Mouse (Mus musculus): ENCODE measurements at regions not wholly inside any gene's neighbourhood (a gene's known extent, or its start where the extent isn't known, plus 50 kb on each side); places are given as distances from the start of the nearest gene placed in this dataset.

- no peak for DNase-seq (ENCODE audit: low spot score in 2 of 2)
Observed at GRCm38 (mm10) chr15:13765411-13765810, 591.9 kb upstream of the Cdh6 start.

- DNase-seq (ENCODE audit: low spot score in 2 of 2) = no peak
Observed at GRCm38 (mm10) chr15:13764587-13764986, 591.1 kb upstream of the Cdh6 start.

GRCm38 (mm10) chr15:13746559-13746958 lies 573.1 kb upstream of the Cdh6 start:
- no peak for DNase-seq (ENCODE audit: low spot score in 2 of 2)

- no peak for DNase-seq (ENCODE audit: low spot score in 2 of 2)
Observed at GRCm38 (mm10) chr15:13706276-13706675, 532.8 kb upstream of the Cdh6 start.

GRCm38 (mm10) chr15:13705187-13705586 lies 531.7 kb upstream of the Cdh6 start:
- DNase-seq (ENCODE audit: low spot score in 2 of 2) = no peak

- DNase-seq (ENCODE audit: low spot score in 2 of 2) = no peak
Observed at GRCm38 (mm10) chr15:13668193-13668592, 494.7 kb upstream of the Cdh6 start.

GRCm38 (mm10) chr15:13667278-13667677 lies 493.8 kb upstream of the Cdh6 start:
- DNase-seq (ENCODE audit: low spot score in 2 of 2) = no peak

GRCm38 (mm10) chr15:13662275-13662674 lies 488.8 kb upstream of the Cdh6 start:
- no peak for DNase-seq (ENCODE audit: low spot score in 2 of 2)

- no peak for DNase-seq (ENCODE audit: low spot score in 2 of 2)
Observed at GRCm38 (mm10) chr15:13655038-13655437, 481.6 kb upstream of the Cdh6 start.

- peak; percentile 0 to 1 for DNase-seq (ENCODE audit: low spot score in 2 of 2)
Observed at GRCm38 (mm10) chr15:13635346-13635940, 462.0 kb upstream of the Cdh6 start.

- no peak for DNase-seq (ENCODE audit: low spot score in 2 of 2)
Observed at GRCm38 (mm10) chr15:13602133-13602532, 428.7 kb upstream of the Cdh6 start.

- DNase-seq (ENCODE audit: low spot score in 2 of 2) = no peak
Observed at GRCm38 (mm10) chr15:13597856-13598255, 424.4 kb upstream of the Cdh6 start.

GRCm38 (mm10) chr15:13593823-13594222 lies 420.3 kb upstream of the Cdh6 start:
- DNase-seq (ENCODE audit: low spot score in 2 of 2) = no peak

- DNase-seq (ENCODE audit: low spot score in 2 of 2) = no peak
Observed at GRCm38 (mm10) chr15:13590864-13591263, 417.4 kb upstream of the Cdh6 start.

GRCm38 (mm10) chr15:13583300-13583699 lies 409.8 kb upstream of the Cdh6 start:
- DNase-seq (ENCODE audit: low spot score in 2 of 2) = no peak

GRCm38 (mm10) chr15:13582134-13582533 lies 408.7 kb upstream of the Cdh6 start:
- DNase-seq (ENCODE audit: low spot score in 2 of 2) = no peak

GRCm38 (mm10) chr15:13573621-13574020 lies 400.1 kb upstream of the Cdh6 start:
- peak in 1 of 2 experiments; percentile 11 for DNase-seq (ENCODE audit: low spot score in 2 of 2)

- DNase-seq (ENCODE audit: low spot score in 2 of 2) = peak in 1 of 2 experiments; percentile 1
Observed at GRCm38 (mm10) chr15:13560920-13561319, 387.4 kb upstream of the Cdh6 start.

GRCm38 (mm10) chr15:13549207-13549837 lies 375.8 kb upstream of the Cdh6 start:
- DNase-seq (ENCODE audit: low spot score in 2 of 2) = no peak

- no peak for DNase-seq (ENCODE audit: low spot score in 2 of 2)
Observed at GRCm38 (mm10) chr15:13540026-13540425, 366.6 kb upstream of the Cdh6 start.

GRCm38 (mm10) chr15:13534017-13534416 lies 360.5 kb upstream of the Cdh6 start:
- no peak for DNase-seq (ENCODE audit: low spot score in 2 of 2)

GRCm38 (mm10) chr15:13529960-13530359 lies 356.5 kb upstream of the Cdh6 start:
- DNase-seq (ENCODE audit: low spot score in 2 of 2) = no peak

- no peak for DNase-seq (ENCODE audit: low spot score in 2 of 2)
Observed at GRCm38 (mm10) chr15:13529050-13529449, 355.6 kb upstream of the Cdh6 start.
